Mouse (Mus musculus) CH12.LX (cell line): ENCODE results near the gene Slc4a10. TPM values are rescaled to one million over a fixed set of nuclear protein-coding genes. Genes with fewer than 3 reads are reported as not detected.

Experiments
- DNase-seq: peaks from one replicate; pipeline ENCODE4 v3.0.0-alpha.2; 2013; ENCODE audit errors: extremely low read depth
- H3K27ac ChIP-seq: 2 replicates; pipeline ENCODE4 v1.5.1; 2012; ENCODE audit warnings: low read depth, mild to moderate bottlenecking, control low read depth, moderate library complexity; ENCODE audit not compliant: insufficient read depth
- H3K27me3 ChIP-seq: replicated peaks from 2 replicates; pipeline ENCODE3; 2012; ENCODE audit warnings: inconsistent platforms
- H3K36me3 ChIP-seq, 2 experiments: replicated peaks in 1 of 2; 2 replicates each; pipeline versions ENCODE3 to v1.6.1; 2012; ENCODE audit warnings: inconsistent platforms in 1 of 2, low read length in 1 of 2, mild to moderate bottlenecking in 1 of 2, mixed read lengths in 1 of 2, moderate library complexity in 1 of 2; ENCODE audit not compliant: control insufficient read depth in 1 of 2, insufficient read depth in 1 of 2
- H3K4me1 ChIP-seq, 2 experiments: 2 replicates each; pipeline ENCODE4 v1.6.1; 2012; ENCODE audit warnings: inconsistent platforms in 1 of 2, moderate library complexity in 1 of 2; ENCODE audit not compliant: insufficient read depth in 2 of 2, control insufficient read depth in 1 of 2
- H3K4me2 ChIP-seq: 2 replicates; pipeline ENCODE4 v1.6.1; 2012; ENCODE audit warnings: low read depth, mild to moderate bottlenecking, control low read depth; ENCODE audit not compliant: poor library complexity, insufficient read depth, severe bottlenecking
- H3K4me3 ChIP-seq, 3 experiments: fragments of 150-350 bp in 1 of 3; sonication (generic) in 1 of 3; replicated peaks in 1 of 3; 2 replicates each; pipeline versions ENCODE3 to v1.5.1; 2011 to 2012; ENCODE audit warnings: low read depth in 2 of 3, low read length in 2 of 3, mild to moderate bottlenecking in 2 of 3, moderate library complexity in 2 of 3, control low read depth in 1 of 3, improper control_type of control experiment in 1 of 3, inconsistent platforms in 1 of 3, mixed read lengths in 1 of 3; ENCODE audit not compliant: poor library complexity in 1 of 3
- H3K79me2 ChIP-seq: replicated peaks from 2 replicates; pipeline ENCODE4 v1.6.1; 2012; ENCODE audit warnings: mild to moderate bottlenecking, moderate library complexity; ENCODE audit not compliant: control insufficient read depth, poor library complexity, insufficient read depth, severe bottlenecking; ENCODE audit errors: extremely low read depth
- H3K9ac ChIP-seq: 2 replicates; pipeline ENCODE4 v1.6.1; 2012; ENCODE audit warnings: low read depth, mild to moderate bottlenecking, control low read depth, moderate library complexity; ENCODE audit not compliant: insufficient read depth
- H3K9me3 ChIP-seq: replicated peaks from 2 replicates; pipeline ENCODE3; 2012; ENCODE audit warnings: low read length, inconsistent platforms, mixed read lengths
- CHD2 ChIP-seq: IDR thresholded peaks from 2 replicates; pipeline ENCODE4 v1.6.1; 2011; ENCODE audit warnings: low read length, improper control_type of control experiment
- E2F4 ChIP-seq: IDR thresholded peaks from 2 replicates; pipeline ENCODE4 v1.6.1; 2011; ENCODE audit warnings: low read depth, low read length, improper control_type of control experiment; ENCODE audit not compliant: insufficient replicate concordance
- EP300 ChIP-seq: IDR thresholded peaks from 2 replicates; pipeline ENCODE4 v1.6.1; 2011; ENCODE audit warnings: low read length, improper control_type of control experiment
- GABPA ChIP-seq: IDR thresholded peaks from 2 replicates; pipeline ENCODE4 v1.6.1; 2012; ENCODE audit warnings: low read depth, low read length, improper control_type of control experiment, inconsistent platforms; ENCODE audit not compliant: insufficient replicate concordance
- JUN ChIP-seq: IDR thresholded peaks from 2 replicates; pipeline ENCODE4 v1.6.1; 2011; ENCODE audit warnings: low read depth, mild to moderate bottlenecking, low read length, improper control_type of control experiment, moderate library complexity; ENCODE audit not compliant: insufficient read depth
- JUND ChIP-seq: conservative IDR thresholded peaks from 2 replicates; pipeline ENCODE4 v1.6.1; 2011; ENCODE audit warnings: low read depth, low read length, improper control_type of control experiment
- MAFK ChIP-seq: IDR thresholded peaks from 2 replicates; pipeline ENCODE4 v1.6.1; 2011; ENCODE audit warnings: low read length, improper control_type of control experiment; ENCODE audit not compliant: insufficient replicate concordance
- MAZ ChIP-seq: IDR thresholded peaks from 2 replicates; pipeline ENCODE4 v1.6.1; 2012; ENCODE audit warnings: low read depth, mild to moderate bottlenecking, inconsistent platforms, low read length, improper control_type of control experiment, moderate library complexity
- MYC ChIP-seq: IDR thresholded peaks from 2 replicates; pipeline ENCODE4 v1.6.1; 2011; ENCODE audit warnings: low read depth, mild to moderate bottlenecking, improper control_type of control experiment, low read length
- NELFE ChIP-seq: IDR thresholded peaks from 2 replicates; pipeline ENCODE4 v1.6.1; 2011; ENCODE audit warnings: low read depth, low read length, improper control_type of control experiment
- NRF1 ChIP-seq: IDR thresholded peaks from 2 replicates; pipeline ENCODE4 v1.6.1; 2014; ENCODE audit warnings: low read depth, mild to moderate bottlenecking, inconsistent platforms, low read length, improper control_type of control experiment, moderate library complexity
- PAX5 ChIP-seq: IDR thresholded peaks from 2 replicates; pipeline ENCODE4 v1.6.1; 2012; ENCODE audit warnings: low read length, inconsistent platforms, mixed read lengths
- POLR2A ChIP-seq: IDR thresholded peaks from 2 replicates; pipeline ENCODE4 v1.6.1; 2011; ENCODE audit warnings: low read depth, mild to moderate bottlenecking, improper control_type of control experiment, low read length
- RCOR1 ChIP-seq: conservative IDR thresholded peaks from 2 replicates; pipeline ENCODE4 v1.6.1; 2012; ENCODE audit warnings: low read depth, mild to moderate bottlenecking, inconsistent platforms, low read length, improper control_type of control experiment
- TCF12 ChIP-seq: IDR thresholded peaks from 2 replicates; pipeline ENCODE4 v1.6.1; 2014; ENCODE audit warnings: low read depth, mild to moderate bottlenecking, inconsistent platforms, low read length, improper control_type of control experiment
- USF1 ChIP-seq: IDR thresholded peaks from 2 replicates; pipeline ENCODE4 v1.6.1; 2014; ENCODE audit warnings: low read depth, mild to moderate bottlenecking, inconsistent platforms, low read length, improper control_type of control experiment
- ZKSCAN1 ChIP-seq: IDR thresholded peaks from 2 replicates; pipeline ENCODE4 v1.6.1; 2012; ENCODE audit warnings: low read depth, inconsistent platforms, low read length, improper control_type of control experiment, borderline replicate concordance
- ZMIZ1 ChIP-seq: IDR thresholded peaks from 2 replicates; pipeline ENCODE4 v1.6.1; 2012; ENCODE audit warnings: low read depth, mild to moderate bottlenecking, inconsistent platforms, low read length, improper control_type of control experiment
- ZNF384 ChIP-seq: IDR thresholded peaks from 2 replicates; pipeline ENCODE4 v1.6.1; 2012; ENCODE audit warnings: low read depth, low read length, improper control_type of control experiment, inconsistent platforms
- dilution Hi-C: fragments of 300-500 bp; cut with MboI; formaldehyde crosslinking; loops from 2 replicates; pipeline ENCODE4 v1.14.3; 2020; ENCODE audit warnings: low sequenced_read_pairs; ENCODE audit not compliant: extremely low pct_unique_long_range_greater_than_20kb, extremely low pct_ligation_motif_present
- in situ Hi-C: fragments of 300-500 bp; cut with MboI; formaldehyde crosslinking; loops from 3 replicates; pipeline ENCODE4 v1.14.3; 2019; ENCODE audit warnings: low sequenced_read_pairs, low pct_ligation_motif_present, low pct_unique_long_range_greater_than_20kb, mixed read lengths
- polyA plus RNA-seq: library from polyadenylated mRNA; unstranded; fragments of >175 nt; gene quantifications from 2 replicates; pipeline ENCODE4 v1.2.1, GENCODE M21; 2012; ENCODE audit warnings: low read depth; ENCODE audit not compliant: insufficient read length
- total RNA-seq, 2 experiments: library from RNA; depleted of rRNA; stranded (reverse); fragments of 300-350 nt in 1 of 2; fragments of >200 nt in 1 of 2; gene quantifications; 2 replicates each; pipeline ENCODE4 v1.2.3; 2012 to 2014

Gene Slc4a10
- total and polyA plus RNA-seq, 3 experiments = not detected

DNA sequence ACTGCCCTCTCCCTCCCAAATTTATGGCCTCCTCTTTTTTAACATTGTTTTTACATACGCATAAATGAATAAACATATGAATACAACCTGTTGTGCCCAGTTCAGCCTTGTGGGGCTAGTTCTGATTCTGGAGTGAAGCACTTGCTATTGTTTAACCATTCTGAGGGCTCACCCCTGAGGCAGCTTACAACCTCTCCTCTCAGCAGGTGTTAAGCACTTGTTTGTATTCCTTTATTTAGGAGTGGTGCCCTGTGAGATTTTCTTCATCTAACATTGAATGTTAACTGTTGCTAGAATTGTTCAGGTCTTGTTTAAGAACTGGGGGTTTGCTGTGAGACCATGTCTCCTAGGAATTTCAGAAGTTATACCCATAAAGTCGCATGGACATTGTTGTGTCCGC lies 28.1 kb upstream of the Slc4a10 start:
- Histone ChIP-seq H3K4me1 (no peaks in the 10 kb centered on the region), H3K36me3 (no peaks in the 10 kb centered on the region)

GRCm38 (mm10) chr2:62046861-62047503 lies 720 bp downstream of the Slc4a10 start:
- Histone ChIP-seq H3K4me2 (no peak overlapping the region), H3K4me3 (no peak overlapping the region), H3K36me3 (no peaks in the 10 kb centered on the region), H3K4me1 (peaks cover 0 to 7% of the 10 kb centered on the region in 2 experiments; a peak in 2 of 4 replicates), H3K9ac (no peak overlapping the region), H3K27me3 (no peaks in the 10 kb centered on the region), H3K9me3 (no peaks in the 10 kb centered on the region), H3K79me2 (no peaks in the 10 kb centered on the region), H3K27ac (no peak overlapping the region)
- no peak for DNase-seq
- in situ Hi-C loops = no loop called here
- dilution Hi-C loops = no loop called here
- TF ChIP-seq MYC (no peak), MAFK (no peak), POLR2A (no peak), PAX5 (no peak), ZNF384 (no peak), JUN (no peak), GABPA (no peak), NELFE (no peak), E2F4 (no peak), CHD2 (no peak), ZMIZ1 (no peak), TCF12 (no peak), JUND (no peak), NRF1 (no peak), USF1 (no peak), RCOR1 (no peak)

More for the DNA sequence above, 28.1 kb upstream of the Slc4a10 start:
- in situ Hi-C loops (no loop called here), dilution Hi-C loops (no loop called here)
- Histone ChIP-seq H3K27me3 (no peaks in the 10 kb centered on the region), H3K9ac (no peak overlapping the region), H3K4me2 (no peak overlapping the region), H3K27ac (no peak overlapping the region), H3K79me2 (no peaks in the 10 kb centered on the region), H3K4me3 (no peak overlapping the region), H3K9me3 (no peaks in the 10 kb centered on the region)
- no peak for TF ChIP-seq ZKSCAN1
- no peak for TF ChIP-seq NRF1
- TF ChIP-seq POLR2A = no peak
- no peak for TF ChIP-seq EP300
- TF ChIP-seq MAFK = no peak
- no peak for TF ChIP-seq E2F4
- no peak for TF ChIP-seq MAZ
- TF ChIP-seq MYC = no peak
- TF ChIP-seq RCOR1 = no peak
- TF ChIP-seq TCF12 = no peak
- no peak for DNase-seq
